Mouse (Mus musculus): ENCODE results near the gene Pitpnc1. TPM values are rescaled to one million over a fixed set of nuclear protein-coding genes. Genes with fewer than 3 reads are reported as not detected.

The Pitpnc1 gene
- polyA plus RNA-seq, 1 experiment from 2014 or later, result 20.4 TPM

DNA sequence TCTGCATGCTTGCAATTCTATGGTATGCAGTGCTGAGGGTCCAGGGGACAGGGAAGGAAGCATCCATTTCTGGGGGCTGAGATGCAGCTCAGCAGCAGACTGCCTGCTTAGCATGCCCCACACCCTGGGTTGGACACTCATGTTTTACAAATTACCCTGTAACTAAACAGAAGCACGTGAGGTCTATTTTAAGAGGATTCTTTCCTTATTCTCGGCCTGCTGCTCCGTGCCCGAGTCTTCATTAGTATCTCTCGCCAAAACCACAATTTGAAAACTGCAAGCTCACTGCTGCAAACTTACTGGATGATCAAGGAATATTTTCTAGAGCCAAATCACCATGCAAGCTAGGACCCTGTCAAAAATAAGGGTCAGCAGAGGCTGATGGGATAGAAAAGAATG is 48.1 kb downstream of the Pitpnc1 start:
- DNase-seq (ENCODE audit: low spot score), result no peak
- 0 out of 2 replicates have a peak overlapping the region, but pooled peaks have one; percentile 6 for H3K27ac ChIP-seq (replicated peaks)
- peaks cover 22% of the 10 kb centered on the region for H3K4me1 ChIP-seq
- H3K4me3 ChIP-seq, result no peak overlapping the region
- 82% methylated on average over 5 of the region's 5 CpGs for WGBS
- H3K9me3 ChIP-seq (replicated peaks), result no peaks in the 10 kb centered on the region
- no peaks in the 10 kb centered on the region for H3K27me3 ChIP-seq (ENCODE audit: low read depth, poor library complexity, severe bottlenecking)
- H3K36me3 ChIP-seq, result no peaks in the 10 kb centered on the region

DNA sequence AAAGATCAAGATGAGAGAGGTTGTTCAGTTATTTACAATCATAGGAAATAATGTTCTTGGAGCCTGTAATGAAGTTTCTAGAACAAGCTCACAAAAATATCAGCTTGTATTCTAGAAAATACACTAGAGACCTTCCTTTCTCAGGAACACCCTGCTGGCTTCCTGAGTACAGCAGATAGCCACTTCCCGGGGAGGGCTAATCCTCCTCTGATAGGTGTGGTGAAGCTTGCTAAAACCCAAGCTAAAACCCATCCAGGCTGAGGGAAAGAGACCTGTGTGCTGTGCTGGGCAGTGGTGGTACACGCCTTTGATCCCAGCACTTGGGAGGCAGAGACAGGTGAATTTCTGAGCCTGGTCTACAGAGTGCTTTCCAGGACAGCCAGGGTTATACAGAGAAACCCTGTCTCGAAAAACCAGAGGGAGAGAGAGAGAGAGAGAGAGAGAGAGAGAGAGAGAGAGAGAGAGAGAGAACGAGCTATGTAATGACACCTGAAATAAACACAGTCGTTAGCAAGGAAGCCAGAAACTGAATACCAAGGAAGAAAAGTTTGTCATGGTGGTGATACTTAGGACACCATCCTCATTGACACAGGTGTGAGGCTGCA is 48.6 kb downstream of the Pitpnc1 start:
- no peak for DNase-seq (ENCODE audit: low spot score)
- H3K27me3 ChIP-seq (ENCODE audit: low read depth, poor library complexity, severe bottlenecking), result no peaks in the 10 kb centered on the region
- no peak overlapping the region for H3K4me3 ChIP-seq
- no peaks in the 10 kb centered on the region for H3K9me3 ChIP-seq (replicated peaks)
- H3K36me3 ChIP-seq, result no peaks in the 10 kb centered on the region
- H3K27ac ChIP-seq (replicated peaks), result peak overlapping the region; percentile 6; the same call in 1 of the 2 replicates
- H3K4me1 ChIP-seq, result peaks cover 27% of the 10 kb centered on the region
- 68% methylated on average over 5 of the region's 5 CpGs for WGBS

- Histone ChIP-seq H3K4me3 (no peak overlapping the region), H3K27me3 (ENCODE audit: low read depth, poor library complexity, severe bottlenecking) (no peaks in the 10 kb centered on the region), H3K36me3 (no peaks in the 10 kb centered on the region), H3K4me1 (peaks cover 46% of the 10 kb centered on the region), H3K27ac (replicated peaks) (peak overlapping the region; percentile 10; the same call in 1 of the 2 replicates), H3K9me3 (replicated peaks) (no peaks in the 10 kb centered on the region)
- no peak for DNase-seq (ENCODE audit: low spot score)
- 53% methylated on average over 7 of the region's 7 CpGs for WGBS
These were observed 50.6 kb downstream of the Pitpnc1 start for GRCm38 (mm10) chr11:107419925-107420324.

DNA sequence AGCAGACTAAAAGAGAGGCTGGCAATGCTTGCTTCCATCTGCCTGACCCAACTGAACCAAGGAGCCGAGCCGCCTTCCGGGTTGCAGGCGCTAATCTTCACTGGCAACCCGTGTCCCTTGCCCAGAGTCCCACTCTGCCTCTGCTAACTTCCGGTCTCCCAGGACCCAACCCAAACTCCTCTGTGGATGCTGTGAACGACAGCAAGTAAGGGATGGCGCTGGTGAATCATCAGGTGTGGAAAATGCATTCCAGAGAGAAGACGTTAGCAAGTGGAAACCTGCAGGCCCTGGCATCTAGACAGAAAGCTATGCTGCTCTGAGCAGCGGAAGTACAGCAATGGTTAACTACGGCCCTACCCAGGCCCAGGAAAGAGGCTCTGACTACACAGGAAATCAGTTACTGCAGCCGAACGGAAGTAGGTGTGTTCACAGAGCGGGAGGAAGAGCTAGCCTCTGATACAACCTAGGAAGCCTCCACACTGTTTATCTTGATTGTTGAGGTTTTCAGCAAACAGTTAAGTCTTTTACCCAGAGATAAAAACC is 53.4 kb downstream of the Pitpnc1 start:
- WGBS, result 52% methylated on average over 14 of the region's 14 CpGs
- DNase-seq (ENCODE audit: low spot score), result peak; percentile 28
- H3K36me3 ChIP-seq, result no peaks in the 10 kb centered on the region
- no peaks in the 10 kb centered on the region for H3K9me3 ChIP-seq (replicated peaks)
- no peaks in the 10 kb centered on the region for H3K27me3 ChIP-seq (ENCODE audit: low read depth, poor library complexity, severe bottlenecking)
- H3K27ac ChIP-seq (replicated peaks), result peak overlapping the region; percentile 86
- H3K4me1 ChIP-seq, result peaks cover 63% of the 10 kb centered on the region
- no peak overlapping the region for H3K4me3 ChIP-seq

GRCm38 (mm10) chr11:107416561-107416926 is 54.0 kb downstream of the Pitpnc1 start:
- no peaks in the 10 kb centered on the region for H3K9me3 ChIP-seq (replicated peaks)
- no peaks in the 10 kb centered on the region for H3K36me3 ChIP-seq
- 11% methylated on average over 4 of the region's 4 CpGs for WGBS
- DNase-seq (ENCODE audit: low spot score), result peak; percentile 40
- H3K4me1 ChIP-seq, result peaks cover 65% of the 10 kb centered on the region
- H3K27me3 ChIP-seq (ENCODE audit: low read depth, poor library complexity, severe bottlenecking), result no peaks in the 10 kb centered on the region
- H3K4me3 ChIP-seq, result peak overlapping the region; percentile 17
- H3K27ac ChIP-seq (replicated peaks), result peak overlapping the region; percentile 86

DNA sequence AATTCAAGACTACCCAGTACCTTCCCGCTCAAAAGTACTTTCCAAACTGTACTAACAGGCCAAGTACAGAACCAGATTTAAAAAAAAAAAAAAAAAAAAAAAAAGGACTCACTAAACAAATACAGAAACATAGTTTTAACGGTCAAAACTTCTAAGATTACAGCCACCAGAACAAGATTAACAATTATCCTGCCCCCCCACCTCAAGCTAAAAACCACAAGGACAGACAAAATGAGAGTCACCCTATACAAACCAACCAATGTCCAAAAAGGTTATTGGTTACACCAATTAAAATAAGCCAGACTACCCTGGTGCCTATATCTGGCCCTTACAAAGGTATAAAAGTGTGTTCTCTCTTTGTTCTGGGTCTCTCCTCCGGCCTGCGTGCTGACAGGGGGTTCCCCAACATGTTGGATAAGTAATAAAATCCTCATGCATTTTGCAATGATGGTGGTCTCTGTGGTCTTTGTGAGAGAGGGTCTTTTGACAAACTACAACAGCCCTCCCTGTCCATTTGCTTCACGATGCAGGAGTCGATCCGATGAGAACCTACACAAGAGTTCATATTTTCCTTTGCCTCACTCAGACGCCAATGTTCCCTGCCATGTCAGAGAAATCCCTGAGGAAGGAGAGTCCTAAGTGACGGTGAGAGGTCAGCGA is 54.5 kb downstream of the Pitpnc1 start:
- no peaks in the 10 kb centered on the region for H3K36me3 ChIP-seq
- 41% methylated on average over 10 of the region's 10 CpGs for WGBS
- peaks cover 70% of the 10 kb centered on the region for H3K4me1 ChIP-seq
- peak; percentile 19 for DNase-seq (ENCODE audit: low spot score)
- H3K9me3 ChIP-seq (replicated peaks), result no peaks in the 10 kb centered on the region
- no peaks in the 10 kb centered on the region for H3K27me3 ChIP-seq (ENCODE audit: low read depth, poor library complexity, severe bottlenecking)
- peak overlapping the region; percentile 88 for H3K27ac ChIP-seq (replicated peaks)
- H3K4me3 ChIP-seq, result peak overlapping the region; percentile 17

- Histone ChIP-seq H3K36me3 (no peaks in the 10 kb centered on the region), H3K27me3 (ENCODE audit: low read depth, poor library complexity, severe bottlenecking) (no peaks in the 10 kb centered on the region), H3K27ac (replicated peaks) (peak overlapping the region; percentile 88), H3K4me1 (peaks cover 75% of the 10 kb centered on the region), H3K9me3 (replicated peaks) (no peaks in the 10 kb centered on the region), H3K4me3 (no peak overlapping the region)
- DNase-seq (ENCODE audit: low spot score), result no peak
- WGBS, result 73% methylated on average over 11 of the region's 11 CpGs
These were observed 55.3 kb downstream of the Pitpnc1 start for GRCm38 (mm10) chr11:107414996-107415747.

- Histone ChIP-seq H3K27me3 (ENCODE audit: low read depth, poor library complexity, severe bottlenecking) (no peaks in the 10 kb centered on the region), H3K27ac (replicated peaks) (peak overlapping the region; percentile 88), H3K36me3 (no peaks in the 10 kb centered on the region), H3K4me3 (peak overlapping the region; percentile 33), H3K4me1 (peaks cover 70% of the 10 kb centered on the region), H3K9me3 (replicated peaks) (no peaks in the 10 kb centered on the region)
- WGBS, result under 1% methylated on average over 14 of the region's 14 CpGs
- peak; percentile 80 for DNase-seq (ENCODE audit: low spot score)
These were observed 57.2 kb downstream of the Pitpnc1 start for GRCm38 (mm10) chr11:107413251-107413655.

DNA sequence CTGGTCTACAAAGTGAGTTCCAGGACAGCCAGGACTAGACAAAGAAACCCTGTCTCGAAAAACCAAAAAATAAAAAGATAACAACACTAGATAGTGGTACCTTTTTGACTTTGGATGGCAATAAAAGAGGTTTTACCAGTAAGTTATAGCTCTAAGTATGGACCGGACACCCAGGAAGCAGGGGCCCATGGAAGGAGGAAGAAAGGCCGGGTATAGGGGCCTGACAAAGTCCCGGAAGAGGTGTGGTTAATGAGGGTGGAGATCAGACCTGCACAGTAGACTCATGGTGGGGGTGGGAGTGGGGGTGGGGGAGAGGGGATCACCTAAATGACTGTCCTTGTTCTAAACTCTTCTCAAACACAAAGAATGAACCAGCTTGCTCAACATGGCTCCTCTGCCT is 58.4 kb downstream of the Pitpnc1 start:
- Histone ChIP-seq H3K36me3 (no peaks in the 10 kb centered on the region), H3K27ac (replicated peaks) (peak overlapping the region; percentile 88), H3K27me3 (ENCODE audit: low read depth, poor library complexity, severe bottlenecking) (no peaks in the 10 kb centered on the region), H3K4me3 (no peak overlapping the region), H3K9me3 (replicated peaks) (no peaks in the 10 kb centered on the region), H3K4me1 (peaks cover 67% of the 10 kb centered on the region)
- WGBS, result 89% methylated on average over 4 of the region's 4 CpGs
- no peak for DNase-seq (ENCODE audit: low spot score)

GRCm38 (mm10) chr11:107411576-107411975 is 58.9 kb downstream of the Pitpnc1 start:
- Histone ChIP-seq H3K27ac (replicated peaks) (peak overlapping the region; percentile 88), H3K27me3 (ENCODE audit: low read depth, poor library complexity, severe bottlenecking) (no peaks in the 10 kb centered on the region), H3K36me3 (no peaks in the 10 kb centered on the region), H3K4me1 (peaks cover 61% of the 10 kb centered on the region), H3K4me3 (no peak overlapping the region), H3K9me3 (replicated peaks) (no peaks in the 10 kb centered on the region)
- no peak for DNase-seq (ENCODE audit: low spot score)
- 88% methylated on average over 9 of the region's 9 CpGs for WGBS

GRCm38 (mm10) chr11:107410804-107411203 is 59.7 kb downstream of the Pitpnc1 start:
- Histone ChIP-seq H3K4me3 (no peak overlapping the region), H3K4me1 (peaks cover 53% of the 10 kb centered on the region), H3K27me3 (ENCODE audit: low read depth, poor library complexity, severe bottlenecking) (no peaks in the 10 kb centered on the region), H3K27ac (replicated peaks) (no peak overlapping the region), H3K9me3 (replicated peaks) (no peaks in the 10 kb centered on the region), H3K36me3 (no peaks in the 10 kb centered on the region)
- 79% methylated on average over 7 of the region's 7 CpGs for WGBS
- DNase-seq (ENCODE audit: low spot score), result no peak

GRCm38 (mm10) chr11:107410090-107410732 is 60.3 kb downstream of the Pitpnc1 start:
- DNase-seq (ENCODE audit: low spot score), result no peak
- H3K27ac ChIP-seq (replicated peaks), result 0 out of 2 replicates have a peak overlapping the region, but pooled peaks have one; percentile 38
- no peaks in the 10 kb centered on the region for H3K36me3 ChIP-seq
- WGBS, result 78% methylated on average over 5 of the region's 5 CpGs
- H3K27me3 ChIP-seq (ENCODE audit: low read depth, poor library complexity, severe bottlenecking), result no peaks in the 10 kb centered on the region
- no peaks in the 10 kb centered on the region for H3K9me3 ChIP-seq (replicated peaks)
- H3K4me1 ChIP-seq, result peaks cover 48% of the 10 kb centered on the region
- no peak overlapping the region for H3K4me3 ChIP-seq
